Mouse (Mus musculus) megakaryocyte, embryonic 14.5 days (primary cell): ENCODE measurements around the gene Gsto2. TPM values are rescaled to one million over a fixed set of nuclear protein-coding genes. Genes with fewer than 3 reads are reported as not detected.
"Not testable (repeated sequence)": the region's sequence is repeated elsewhere in the genome, so short reads cannot be mapped to it uniquely, and the experiment has no call there.

Experiments used
- H3K27me3 ChIP-seq: replicated peaks from 2 replicates; pipeline ENCODE3; 2012; ENCODE audit warnings: inconsistent platforms
- H3K36me3 ChIP-seq: replicated peaks from 2 replicates; pipeline ENCODE3; 2012; ENCODE audit warnings: low read length, inconsistent platforms, mixed read lengths
- H3K4me1 ChIP-seq: 2 replicates; pipeline ENCODE4 v1.6.1; 2012; ENCODE audit warnings: inconsistent platforms
- H3K4me3 ChIP-seq: replicated peaks from 2 replicates; pipeline ENCODE3; 2012; ENCODE audit warnings: moderate library complexity, mild to moderate bottlenecking, inconsistent platforms
- H3K9me3 ChIP-seq: 2 replicates; pipeline ENCODE4 v1.6.1; 2012; ENCODE audit warnings: inconsistent platforms
- FLI1 ChIP-seq: IDR thresholded peaks from 2 replicates; pipeline ENCODE4 v1.6.1; 2012; ENCODE audit warnings: low read length, inconsistent platforms, mixed read lengths
- GATA1 ChIP-seq: IDR thresholded peaks from 3 replicates; pipeline ENCODE4 v1.6.1; 2012; ENCODE audit warnings: mixed read lengths, low read length, inconsistent platforms, borderline replicate concordance
- polyA plus RNA-seq: library from polyadenylated mRNA; stranded (reverse); fragments of >175 nt; gene quantifications from 2 replicates; pipeline ENCODE4 v1.2.3, GENCODE M21; 2012; ENCODE audit warnings: low replicate concordance; ENCODE audit not compliant: insufficient read depth

The Gsto2 gene
- polyA plus RNA-seq, 1 experiment: not detected

GRCm38 (mm10) chr19:47835776-47836175 lies 29.6 kb upstream of the Gsto2 start:
- H3K36me3 ChIP-seq: no peaks in the 10 kb centered on the region
- TF ChIP-seq FLI1 (no peak), GATA1 (no peak)
- H3K4me3 ChIP-seq: no peak overlapping the region
- peaks cover 13% of the 10 kb centered on the region for H3K4me1 ChIP-seq
- H3K9me3 ChIP-seq: peaks cover 3% of the 10 kb centered on the region
- H3K27me3 ChIP-seq: peaks cover 33% of the 10 kb centered on the region

- Histone ChIP-seq H3K4me3 (peak overlapping the region; percentile 92), H3K9me3 (peaks cover 4% of the 10 kb centered on the region), H3K4me1 (peaks cover 13% of the 10 kb centered on the region), H3K36me3 (no peaks in the 10 kb centered on the region), H3K27me3 (peaks cover 33% of the 10 kb centered on the region)
- TF ChIP-seq GATA1: no peak
- no peak for TF ChIP-seq FLI1
Measured at GRCm38 (mm10) chr19:47836701-47837526, 28.4 kb upstream of the Gsto2 start.

- TF ChIP-seq FLI1: no peak
- peak overlapping the region; percentile 92 for H3K4me3 ChIP-seq
- H3K9me3 ChIP-seq: peaks cover 4% of the 10 kb centered on the region
- H3K36me3 ChIP-seq: no peaks in the 10 kb centered on the region
- H3K27me3 ChIP-seq: peaks cover 33% of the 10 kb centered on the region
- peaks cover 13% of the 10 kb centered on the region for H3K4me1 ChIP-seq
Measured at GRCm38 (mm10) chr19:47837527-47837901, 27.8 kb upstream of the Gsto2 start.

GRCm38 (mm10) chr19:47841234-47841633 lies 24.1 kb upstream of the Gsto2 start:
- not testable (repeated sequence) for H3K4me3 ChIP-seq, H3K36me3 ChIP-seq, H3K9me3 ChIP-seq
- Histone ChIP-seq H3K27me3 (peaks cover 31% of the 10 kb centered on the region), H3K4me1 (peaks cover 13% of the 10 kb centered on the region)

- Histone ChIP-seq H3K9me3 (peaks cover 11% of the 10 kb centered on the region), H3K27me3 (no peaks in the 10 kb centered on the region), H3K4me1 (peaks cover 35% of the 10 kb centered on the region), H3K4me3 (no peak overlapping the region), H3K36me3 (no peaks in the 10 kb centered on the region)
- TF ChIP-seq GATA1: no peak
- TF ChIP-seq FLI1: no peak
Measured at GRCm38 (mm10) chr19:47849735-47850134, 15.6 kb upstream of the Gsto2 start.

GRCm38 (mm10) chr19:47852131-47852530 lies 13.2 kb upstream of the Gsto2 start:
- Histone ChIP-seq H3K9me3 (peaks cover 11% of the 10 kb centered on the region), H3K4me1 (peaks cover 50% of the 10 kb centered on the region)
- H3K36me3 ChIP-seq, H3K27me3 ChIP-seq, H3K4me3 ChIP-seq: not testable (repeated sequence)

- Histone ChIP-seq H3K4me1 (peaks cover 50% of the 10 kb centered on the region), H3K4me3 (no peak overlapping the region), H3K27me3 (no peaks in the 10 kb centered on the region), H3K36me3 (peaks cover 11% of the 10 kb centered on the region), H3K9me3 (peaks cover 11% of the 10 kb centered on the region)
- TF ChIP-seq FLI1 (no peak), GATA1 (no peak)
Measured at GRCm38 (mm10) chr19:47853053-47853452, 12.3 kb upstream of the Gsto2 start.

GRCm38 (mm10) chr19:47853951-47854795 lies 11.2 kb upstream of the Gsto2 start:
- no peaks in the 10 kb centered on the region for H3K27me3 ChIP-seq
- peaks cover 50% of the 10 kb centered on the region for H3K4me1 ChIP-seq
- H3K36me3 ChIP-seq: peaks cover 23% of the 10 kb centered on the region
- H3K4me3 ChIP-seq: peak overlapping the region; percentile 97
- peaks cover 11% of the 10 kb centered on the region for H3K9me3 ChIP-seq
- TF ChIP-seq GATA1 (no peak), FLI1 (no peak)

GRCm38 (mm10) chr19:47854796-47855783 lies 10.2 kb upstream of the Gsto2 start, which contains the start of gene Gsto1:
TSS of gene Gsto1 (plus strand) at chr19:47854970.
- no peak for TF ChIP-seq FLI1
- no peak for TF ChIP-seq GATA1
- Histone ChIP-seq H3K9me3 (peaks cover 6% of the 10 kb centered on the region), H3K4me1 (peaks cover 50% of the 10 kb centered on the region), H3K36me3 (peaks cover 32% of the 10 kb centered on the region), H3K4me3 (peak within 1 kb of the TSS; percentile 97), H3K27me3 (no peaks in the 10 kb centered on the region)
